Mouse (Mus musculus): ENCODE results near the gene Gm14137.

Gm14137 gene

GRCm38 (mm10) chr2:119173991-119174651 is at the start of gene Gm14137:
TSS of gene Gm14137 (plus strand) at chr2:119174509.
- DNase-seq, result no peak

DNA sequence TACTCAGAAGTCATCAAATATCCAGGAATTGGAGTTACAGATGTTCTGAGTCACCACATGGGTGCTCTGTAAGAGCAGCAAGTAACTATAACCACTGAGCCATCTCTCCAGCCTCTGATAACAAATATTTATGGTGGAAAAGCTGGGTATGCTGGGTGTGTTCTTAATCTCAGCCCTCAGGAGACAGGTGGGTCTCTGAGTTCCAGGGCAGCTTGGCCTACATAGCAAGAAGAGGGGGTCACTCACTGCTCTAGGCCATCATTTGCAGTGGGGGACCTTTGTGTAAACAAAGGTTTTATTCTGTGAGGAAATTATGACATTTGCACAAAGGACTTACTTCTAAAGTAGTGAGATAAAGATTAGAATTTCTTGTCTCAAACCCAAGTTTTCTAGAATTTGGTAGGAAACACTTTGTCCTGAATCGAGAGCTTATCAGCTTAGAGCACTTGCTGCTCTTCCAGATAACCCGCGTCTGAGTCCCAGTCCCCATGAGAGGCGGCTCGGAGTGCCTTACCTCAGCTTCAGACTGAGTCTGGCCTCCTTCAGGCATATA is 37.9 kb upstream of the Gm14137 start:
- no peak for DNase-seq

DNA sequence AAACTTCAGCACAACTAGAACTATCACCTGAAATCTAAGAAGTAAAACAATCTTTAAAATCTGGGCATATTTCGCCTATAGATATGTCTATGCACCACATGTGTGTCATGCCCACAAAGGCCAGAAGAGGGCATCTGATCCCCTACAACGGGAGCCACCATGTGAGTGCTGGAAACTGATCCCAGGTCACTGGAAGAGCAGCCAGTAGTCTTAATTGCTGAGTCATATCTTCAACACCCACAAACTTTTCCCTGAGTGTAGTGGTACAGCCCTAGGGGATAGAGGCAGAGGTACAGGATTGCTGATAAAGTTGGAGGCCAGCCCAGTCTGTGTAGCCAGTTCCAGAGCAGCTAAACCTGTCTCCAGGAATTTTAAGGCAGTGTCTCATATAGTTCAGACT is 29.1 kb upstream of the Gm14137 start:
- DNase-seq, result no peak

DNA sequence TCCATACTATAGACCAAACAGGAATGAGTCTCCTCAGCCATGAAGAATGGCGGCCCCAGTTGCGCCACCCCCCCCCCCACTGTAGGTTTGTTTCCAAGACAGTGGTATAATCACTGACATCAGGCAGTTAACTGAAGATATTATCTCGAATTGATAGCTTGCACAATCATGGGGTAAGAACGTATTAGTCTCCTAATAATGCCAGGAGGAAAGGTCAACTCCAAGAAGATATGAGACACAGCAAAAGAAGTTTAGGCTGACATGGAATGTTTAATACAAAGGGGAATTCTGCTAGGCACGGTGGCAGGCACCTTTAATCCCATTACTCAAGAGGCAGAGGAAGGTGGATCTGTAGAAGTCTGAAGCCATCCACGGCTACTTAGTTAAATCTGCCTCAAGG is 27.9 kb upstream of the Gm14137 start:
- no peak for DNase-seq

- no peak for DNase-seq
Observed at GRCm38 (mm10) chr2:119147160-119147678, 27.1 kb upstream of the Gm14137 start.

- no peak for DNase-seq
Observed at GRCm38 (mm10) chr2:119147775-119148174, 26.5 kb upstream of the Gm14137 start.

- DNase-seq, result no peak
Observed at GRCm38 (mm10) chr2:119152255-119152654, 22.1 kb upstream of the Gm14137 start.

- no peak for DNase-seq
Observed at GRCm38 (mm10) chr2:119154683-119155082, 19.6 kb upstream of the Gm14137 start.

DNA sequence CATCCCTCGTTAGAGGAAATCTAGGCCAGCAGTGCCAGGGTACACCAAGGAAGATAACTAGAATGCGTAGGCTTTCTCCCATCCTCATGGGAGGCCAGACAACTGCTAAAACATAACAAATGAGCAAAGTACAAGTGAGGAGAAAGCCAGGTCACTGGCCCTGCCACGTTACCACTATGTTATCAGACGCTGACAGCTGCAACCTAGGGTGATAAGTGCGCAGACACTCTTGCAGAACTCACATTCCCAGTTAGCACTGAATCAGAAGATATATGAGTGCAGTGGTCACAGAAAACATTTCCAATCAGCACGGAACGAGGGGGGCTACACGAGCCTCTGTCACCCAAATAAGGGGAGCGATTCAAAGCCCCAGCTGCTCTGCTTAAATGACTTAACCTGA is 18.9 kb upstream of the Gm14137 start:
- DNase-seq, result no peak

DNA sequence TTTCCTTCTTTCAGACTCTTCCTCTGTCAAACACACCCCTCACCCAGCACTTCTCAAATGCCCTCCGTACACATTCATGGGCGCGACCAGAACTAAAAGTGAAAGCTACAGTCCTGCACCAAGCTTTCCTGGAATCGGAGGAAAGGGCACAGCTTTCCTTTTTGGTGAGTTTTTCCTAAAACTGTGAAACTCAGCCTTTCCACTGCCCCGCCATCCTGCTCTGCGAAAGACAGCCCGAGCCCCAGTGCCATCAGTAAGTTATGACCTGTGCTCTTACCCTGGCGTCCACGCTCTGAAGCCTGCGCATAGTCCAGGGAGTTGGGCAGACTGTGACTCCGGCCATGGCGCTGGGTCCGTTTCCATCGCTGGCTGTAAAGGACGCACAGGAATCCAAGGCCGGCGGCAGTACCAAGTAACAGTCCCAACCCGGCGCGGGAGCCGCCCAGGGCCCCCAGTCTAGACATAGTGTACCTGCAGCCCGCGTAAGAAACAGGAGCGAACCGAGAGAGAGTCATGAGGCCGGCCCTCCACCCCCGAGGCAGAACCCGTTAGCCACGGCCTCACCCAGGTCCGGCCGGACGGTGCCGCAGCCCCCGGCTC is 18.1 kb upstream of the Gm14137 start:
- no peak for DNase-seq

DNA sequence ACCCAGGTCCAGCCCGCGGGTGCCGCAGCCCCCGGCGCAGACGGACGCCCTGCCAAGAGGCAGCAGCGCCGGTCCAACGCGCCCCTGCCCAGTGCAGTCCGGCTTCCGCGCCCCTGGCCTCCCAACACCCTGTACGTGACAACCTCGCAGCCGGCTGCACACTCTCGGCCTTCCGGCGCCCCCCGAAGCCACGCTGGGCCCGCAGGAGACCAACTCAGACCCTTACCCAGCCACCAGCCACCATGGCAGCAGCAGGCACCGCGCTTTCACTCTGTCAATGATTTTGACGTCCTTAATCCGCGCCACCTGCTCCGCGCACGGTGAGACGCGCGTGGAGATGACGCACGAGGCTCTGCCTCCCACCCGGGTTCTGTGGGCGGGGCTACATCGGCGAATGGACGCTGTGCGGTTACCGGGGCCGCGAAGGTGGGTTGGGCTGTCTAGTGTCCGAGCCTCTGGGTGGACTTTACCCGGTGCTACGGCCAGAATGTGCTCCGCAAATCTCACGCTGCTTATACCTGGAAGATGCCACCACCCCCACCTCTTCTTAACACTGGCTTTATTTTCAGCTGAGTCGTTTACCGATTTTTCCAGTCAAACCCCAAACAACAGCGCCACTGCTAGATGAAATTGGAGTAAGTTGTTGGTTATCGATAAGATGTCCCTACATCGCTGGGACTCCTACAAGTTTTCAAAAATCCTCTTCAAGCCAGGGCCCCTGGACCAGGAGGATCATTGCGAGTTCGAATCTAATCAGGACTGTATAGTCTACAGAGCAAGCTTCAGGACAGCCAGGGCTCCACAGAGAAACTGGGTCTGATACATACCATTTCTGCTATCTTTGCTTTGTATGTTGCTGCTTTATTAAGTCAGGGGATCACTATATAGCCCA is 17.4 kb upstream of the Gm14137 start, which contains the start of gene Rmdn3:
Gene Rmdn3, minus strand, starts transcription at position 354 of the 892 bp plus-strand sequence.
- DNase-seq, result peak; percentile 95

DNA sequence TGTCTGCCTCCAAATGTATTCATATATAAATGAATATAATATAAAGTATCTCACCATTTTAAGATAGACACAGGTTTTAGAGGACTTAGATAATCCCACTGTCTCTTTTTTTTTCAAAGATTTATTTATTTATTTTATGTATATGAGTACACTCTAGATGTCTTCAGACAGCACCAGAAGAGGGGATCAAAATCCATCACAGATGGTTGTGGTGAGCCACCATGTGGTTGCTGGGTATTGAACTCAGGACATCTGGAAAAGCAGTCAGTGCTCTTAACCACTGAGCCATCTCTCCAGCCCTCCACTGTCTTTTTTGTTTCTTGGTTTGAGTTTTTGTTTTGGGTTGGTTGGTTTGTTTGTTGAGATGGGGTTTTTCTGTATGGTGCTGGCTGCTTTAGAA is 16.5 kb upstream of the Gm14137 start:
- DNase-seq, result no peak

DNA sequence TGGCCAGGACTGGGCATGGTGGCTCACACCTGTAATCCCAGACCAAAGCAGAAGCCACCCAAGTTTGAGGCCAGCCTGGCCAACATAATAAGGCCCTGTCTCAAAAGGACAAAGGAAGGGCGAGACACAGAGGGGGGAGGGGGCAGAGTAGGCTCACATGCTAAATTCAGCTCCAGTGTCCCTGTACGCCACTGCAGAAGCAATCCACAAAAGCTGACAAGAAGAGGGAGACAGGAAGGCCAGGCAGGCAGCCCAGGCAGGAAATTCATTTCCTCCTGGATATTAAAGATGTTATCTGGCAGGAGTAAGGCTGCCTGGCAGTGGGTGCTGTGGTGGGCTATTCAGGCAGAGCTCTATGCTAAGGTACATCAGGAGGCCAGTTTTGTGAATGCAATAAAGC is 13.1 kb upstream of the Gm14137 start:
- DNase-seq, result no peak

- no peak for DNase-seq
Observed at GRCm38 (mm10) chr2:119163135-119163534, 11.2 kb upstream of the Gm14137 start.

DNA sequence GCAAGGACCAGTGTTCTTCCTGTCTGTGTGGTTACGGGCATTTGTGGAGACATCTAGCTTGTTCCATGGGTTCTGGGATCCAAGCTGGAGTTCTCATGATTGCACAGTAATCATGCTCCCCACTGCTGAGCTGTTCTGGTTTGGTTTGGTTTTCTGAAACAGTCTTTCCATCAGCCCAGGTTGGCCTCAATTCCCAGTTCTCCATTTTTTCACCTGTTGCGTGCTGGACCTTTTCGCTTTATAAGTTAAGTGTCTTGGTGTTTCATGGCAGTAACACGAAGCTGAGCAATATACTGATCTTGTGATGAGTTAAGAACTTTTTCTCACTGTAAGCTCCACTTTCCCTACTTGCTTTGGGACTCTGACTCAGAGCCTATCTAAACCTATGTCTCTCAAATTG is 10.3 kb upstream of the Gm14137 start:
- DNase-seq, result no peak

DNA sequence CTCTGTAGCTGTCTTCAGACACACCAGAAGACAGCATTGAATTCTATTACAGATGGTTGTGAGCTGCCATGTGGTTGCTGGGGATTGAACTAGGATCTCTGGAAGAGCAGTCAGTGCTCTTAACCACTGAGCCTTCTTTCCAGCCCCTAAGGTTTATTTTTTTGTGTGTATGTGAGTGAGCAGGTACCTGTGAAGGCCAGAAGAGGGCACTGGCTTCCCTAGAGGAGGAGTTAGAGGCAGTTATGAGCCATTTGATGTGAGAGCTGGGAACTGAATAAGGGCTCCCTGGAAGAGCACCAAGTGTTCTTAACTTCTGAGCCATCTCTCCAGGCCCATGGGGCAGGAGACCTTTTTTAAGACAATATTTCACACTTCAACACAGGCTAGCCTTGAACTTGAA is 8.9 kb upstream of the Gm14137 start:
- DNase-seq, result no peak

GRCm38 (mm10) chr2:119166901-119167865 is 7.1 kb upstream of the Gm14137 start, which contains the start of gene Gchfr:
TSS of gene Gchfr (plus strand) at chr2:119167773.
- DNase-seq, result peak; percentile 32

DNA sequence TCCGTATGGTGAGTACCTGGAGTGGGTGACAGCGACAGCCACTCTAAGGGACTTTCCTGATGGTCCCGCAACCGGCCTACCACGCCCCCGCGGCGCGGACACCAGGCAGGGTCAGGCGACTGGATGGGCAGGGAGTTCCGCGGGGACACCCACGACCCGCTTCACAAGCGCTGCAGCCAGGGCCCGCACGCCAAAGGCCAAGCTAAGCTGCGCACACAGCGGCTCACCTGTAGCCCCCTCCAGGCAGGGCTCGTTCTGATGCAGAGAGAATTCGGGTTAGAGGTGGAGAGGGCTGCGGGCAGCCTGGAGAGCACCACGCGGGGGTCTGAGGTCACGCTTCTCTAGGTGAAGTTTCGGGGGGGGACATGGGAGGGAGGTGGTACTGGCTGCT is 6.4 kb upstream of the Gm14137 start:
- no peak for DNase-seq

- DNase-seq, result no peak
Observed at GRCm38 (mm10) chr2:119170282-119170681, 4.0 kb upstream of the Gm14137 start.

DNA sequence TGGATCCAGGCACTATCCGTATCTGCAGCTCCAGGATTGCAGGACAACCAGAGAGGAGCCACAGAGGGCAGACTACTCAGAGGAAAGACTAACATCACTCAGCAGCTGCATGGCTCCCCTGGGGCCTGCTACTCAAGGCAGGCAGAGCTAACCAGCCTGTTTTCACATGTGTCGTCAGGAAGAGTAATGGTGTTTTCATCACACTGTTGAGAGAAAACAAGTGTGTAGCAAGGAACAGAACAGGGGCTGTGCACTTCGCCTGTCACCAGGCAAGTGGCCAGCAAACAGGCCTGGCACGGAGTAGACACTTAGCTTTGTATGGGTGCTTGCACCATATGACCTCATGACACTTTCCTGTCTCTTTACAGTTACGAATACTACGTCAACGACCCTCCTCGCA is 2.7 kb upstream of the Gm14137 start:
- DNase-seq, result no peak

- DNase-seq, result no peak
Observed at GRCm38 (mm10) chr2:119172446-119172845, 1.9 kb upstream of the Gm14137 start.
